Mouse (Mus musculus) macrophage (primary cell): ENCODE measurements at regions not wholly inside any gene's neighbourhood (a gene's known extent, or its start where the extent isn't known, plus 50 kb on each side); places are given as distances from the start of the nearest gene placed in this dataset.

Source experiments
- H3K27ac ChIP-seq: fragments of 350-480 bp; formaldehyde crosslinking; 2 replicates; pipeline ENCODE4 v1.9.0; 2021
- H3K36me3 ChIP-seq: fragments of 350-480 bp; formaldehyde crosslinking; 2 replicates; pipeline ENCODE4 v1.9.0; 2021; ENCODE audit errors: inconsistent target
- H3K4me3 ChIP-seq: fragments of 350-480 bp; formaldehyde crosslinking; 2 replicates; pipeline ENCODE4 v1.9.0; 2021; ENCODE audit errors: inconsistent target
- H3K79me2 ChIP-seq: fragments of 350-480 bp; formaldehyde crosslinking; 2 replicates; pipeline ENCODE4 v1.9.0; 2021; ENCODE audit errors: inconsistent target
- WGBS: methylation state at CpG from one replicate; pipeline ENCODE4 v1.1.7; 2026; ENCODE audit warnings: inconsistent platforms; ENCODE audit not compliant: missing documents; 5-methylcytosine and 5-hydroxymethylcytosine counted together

GRCm38 (mm10) chr8:126745992-126746775 lies 152.4 kb upstream of the Irf2bp2 start:
- H3K79me2 ChIP-seq = no peaks in the 10 kb centered on the region
- no peak overlapping the region for H3K27ac ChIP-seq
- WGBS = 93% methylated on average over 18 of the region's 18 CpGs
- H3K36me3 ChIP-seq = no peaks in the 10 kb centered on the region
- no peak overlapping the region for H3K4me3 ChIP-seq

- Histone ChIP-seq H3K79me2 (no peaks in the 10 kb centered on the region), H3K36me3 (no peaks in the 10 kb centered on the region), H3K4me3 (no peak overlapping the region), H3K27ac (no peak overlapping the region)
- WGBS = 90% methylated on average over 10 of the region's 10 CpGs
These were observed 151.1 kb upstream of the Irf2bp2 start for GRCm38 (mm10) chr8:126744747-126745382.

GRCm38 (mm10) chr8:126743296-126743695 lies 149.5 kb upstream of the Irf2bp2 start:
- H3K36me3 ChIP-seq = no peaks in the 10 kb centered on the region
- no peaks in the 10 kb centered on the region for H3K79me2 ChIP-seq
- no peak overlapping the region for H3K27ac ChIP-seq
- 91% methylated on average over 9 of the region's 9 CpGs for WGBS
- H3K4me3 ChIP-seq = no peak overlapping the region

- no peak overlapping the region for H3K4me3 ChIP-seq
- H3K27ac ChIP-seq = no peak overlapping the region
- 93% methylated on average over 3 of the region's 3 CpGs for WGBS
- no peaks in the 10 kb centered on the region for H3K79me2 ChIP-seq
- no peaks in the 10 kb centered on the region for H3K36me3 ChIP-seq
These were observed 148.3 kb upstream of the Irf2bp2 start for GRCm38 (mm10) chr8:126742081-126742480.

- Histone ChIP-seq H3K27ac (no peak overlapping the region), H3K36me3 (no peaks in the 10 kb centered on the region)
- WGBS = 79% methylated on average over 3 of the region's 3 CpGs
These were observed 147.2 kb upstream of the Irf2bp2 start for GRCm38 (mm10) chr8:126741031-126741430.

GRCm38 (mm10) chr8:126739768-126740167 lies 146.0 kb upstream of the Irf2bp2 start:
- 96% methylated on average over 10 of the region's 10 CpGs for WGBS
- Histone ChIP-seq H3K36me3 (no peaks in the 10 kb centered on the region), H3K79me2 (no peaks in the 10 kb centered on the region), H3K4me3 (no peak overlapping the region), H3K27ac (no peak overlapping the region)

More at GRCm38 (mm10) chr8:126741031-126741430, 147.2 kb upstream of the Irf2bp2 start:
- Histone ChIP-seq H3K79me2 (no peaks in the 10 kb centered on the region), H3K4me3 (no peak overlapping the region)

GRCm38 (mm10) chr8:126737032-126737431 lies 143.2 kb upstream of the Irf2bp2 start:
- Histone ChIP-seq H3K79me2 (no peaks in the 10 kb centered on the region), H3K36me3 (no peaks in the 10 kb centered on the region), H3K27ac (no peak overlapping the region), H3K4me3 (no peak overlapping the region)
- 95% methylated on average over 4 of the region's 5 CpGs for WGBS

- Histone ChIP-seq H3K4me3 (no peak overlapping the region), H3K36me3 (no peaks in the 10 kb centered on the region), H3K79me2 (no peaks in the 10 kb centered on the region), H3K27ac (no peak overlapping the region)
- 86% methylated on average over 10 of the region's 10 CpGs for WGBS
These were observed 142.7 kb upstream of the Irf2bp2 start for GRCm38 (mm10) chr8:126736441-126736962.

GRCm38 (mm10) chr8:126735488-126736440 lies 142.0 kb upstream of the Irf2bp2 start:
- Histone ChIP-seq H3K36me3 (no peaks in the 10 kb centered on the region), H3K4me3 (no peak overlapping the region), H3K27ac (no peak overlapping the region), H3K79me2 (no peaks in the 10 kb centered on the region)
- WGBS = 71% methylated on average over 25 of the region's 25 CpGs

- Histone ChIP-seq H3K79me2 (no peaks in the 10 kb centered on the region), H3K4me3 (no peak overlapping the region), H3K27ac (no peak overlapping the region), H3K36me3 (no peaks in the 10 kb centered on the region)
- WGBS = 91% methylated on average over 7 of the region's 7 CpGs
These were observed 141.1 kb upstream of the Irf2bp2 start for GRCm38 (mm10) chr8:126734743-126735487.

- no peaks in the 10 kb centered on the region for H3K79me2 ChIP-seq
- H3K27ac ChIP-seq = no peak overlapping the region
- 97% methylated on average over 6 of the region's 6 CpGs for WGBS
- no peaks in the 10 kb centered on the region for H3K36me3 ChIP-seq
- no peak overlapping the region for H3K4me3 ChIP-seq
These were observed 140.0 kb upstream of the Irf2bp2 start for GRCm38 (mm10) chr8:126733779-126734178.

- 94% methylated on average over 7 of the region's 7 CpGs for WGBS
- Histone ChIP-seq H3K79me2 (no peaks in the 10 kb centered on the region), H3K36me3 (no peaks in the 10 kb centered on the region), H3K27ac (no peak overlapping the region), H3K4me3 (no peak overlapping the region)
These were observed 139.5 kb upstream of the Irf2bp2 start for GRCm38 (mm10) chr8:126733307-126733706.

- H3K79me2 ChIP-seq = no peaks in the 10 kb centered on the region
- H3K27ac ChIP-seq = no peak overlapping the region
- no peaks in the 10 kb centered on the region for H3K36me3 ChIP-seq
- H3K4me3 ChIP-seq = no peak overlapping the region
- 89% methylated on average over 3 of the region's 3 CpGs for WGBS
These were observed 136.3 kb upstream of the Irf2bp2 start for GRCm38 (mm10) chr8:126730017-126730631.
